Mouse (Mus musculus): ENCODE measurements around the gene Reep6. TPM values are rescaled to one million over a fixed set of nuclear protein-coding genes. Genes with fewer than 3 reads are reported as not detected.
A peak's percentile ranks its signal among the peaks of the same experiment; 100 is the strongest.
"Not testable (repeated sequence)": the region's sequence is repeated elsewhere in the genome, so short reads cannot be mapped to it uniquely, and the experiment has no call there.

Reep6 gene
- polyA plus RNA-seq, 1 experiment from 2014 or later = 102 TPM

- peak overlapping the region; percentile 95 for H3K27ac ChIP-seq (ENCODE audit: low read length)
- peaks cover 45% of the 10 kb centered on the region for H3K27me3 ChIP-seq (ENCODE audit: control insufficient read depth, insufficient read depth, low read depth, low read length)
Observed at GRCm38 (mm10) chr10:80343425-80343895, 13.7 kb downstream of the Reep6 start.

GRCm38 (mm10) chr10:80344131-80344661 is 14.4 kb downstream of the Reep6 start:
- H3K27ac ChIP-seq (ENCODE audit: low read length) = peak overlapping the region; percentile 95
- H3K9ac ChIP-seq (ENCODE audit: low read depth, low read length) = peak overlapping the region; percentile 62
- peak overlapping the region; percentile 71 for H3K4me2 ChIP-seq (ENCODE audit: low read depth, low read length)
- no peaks in the 10 kb centered on the region for H3K36me3 ChIP-seq (ENCODE audit: control insufficient read depth, insufficient read depth)
- 7% methylated on average over 9 of the region's 9 CpGs for WGBS (ENCODE audit: insufficient replicate concordance)
- ATAC-seq (ENCODE audit: low read depth) = peak; percentile 79
- H3K27me3 ChIP-seq (ENCODE audit: control insufficient read depth, insufficient read depth, low read depth, low read length) = peaks cover 52% of the 10 kb centered on the region
- H3K4me3 ChIP-seq (ENCODE audit: low read depth, low read length) = peak overlapping the region; percentile 50
- peaks cover 77% of the 10 kb centered on the region for H3K4me1 ChIP-seq (ENCODE audit: control insufficient read depth, low read depth, low read length)
- H3K9me3 ChIP-seq (replicated peaks; ENCODE audit: control insufficient read depth, low read length) = no peaks in the 10 kb centered on the region

More at GRCm38 (mm10) chr10:80343425-80343895, 13.7 kb downstream of the Reep6 start:
- ATAC-seq (ENCODE audit: low read depth) = no peak
- no peaks in the 10 kb centered on the region for H3K36me3 ChIP-seq (ENCODE audit: control insufficient read depth, insufficient read depth)
- WGBS (ENCODE audit: insufficient replicate concordance) = 17% methylated on average over 13 of the region's 13 CpGs
- peak overlapping the region; percentile 71 for H3K4me2 ChIP-seq (ENCODE audit: low read depth, low read length)
- peak overlapping the region; percentile 56 for H3K9ac ChIP-seq (ENCODE audit: low read depth, low read length)
- no peaks in the 10 kb centered on the region for H3K9me3 ChIP-seq (replicated peaks; ENCODE audit: control insufficient read depth, low read length)
- peaks cover 75% of the 10 kb centered on the region for H3K4me1 ChIP-seq (ENCODE audit: control insufficient read depth, low read depth, low read length)
- peak overlapping the region; percentile 50 for H3K4me3 ChIP-seq (ENCODE audit: low read depth, low read length)

- peak overlapping the region; percentile 62 for H3K9ac ChIP-seq (ENCODE audit: low read depth, low read length)
- H3K9me3 ChIP-seq (replicated peaks; ENCODE audit: control insufficient read depth, low read length) = no peaks in the 10 kb centered on the region
- ATAC-seq (ENCODE audit: low read depth) = peak; percentile 39
- H3K4me1 ChIP-seq (ENCODE audit: control insufficient read depth, low read depth, low read length) = peaks cover 73% of the 10 kb centered on the region
- H3K27me3 ChIP-seq (ENCODE audit: control insufficient read depth, insufficient read depth, low read depth, low read length) = peaks cover 61% of the 10 kb centered on the region
- peak overlapping the region; percentile 50 for H3K4me3 ChIP-seq (ENCODE audit: low read depth, low read length)
- WGBS (ENCODE audit: insufficient replicate concordance) = 2% methylated on average over 15 of the region's 16 CpGs
- peak overlapping the region; percentile 95 for H3K27ac ChIP-seq (ENCODE audit: low read length)
- peak overlapping the region; percentile 71 for H3K4me2 ChIP-seq (ENCODE audit: low read depth, low read length)
- no peaks in the 10 kb centered on the region for H3K36me3 ChIP-seq (ENCODE audit: control insufficient read depth, insufficient read depth)
Observed at GRCm38 (mm10) chr10:80345122-80345521, 15.4 kb downstream of the Reep6 start.

- ATAC-seq (ENCODE audit: low read depth) = not testable (repeated sequence)
- Histone ChIP-seq H3K4me1 (ENCODE audit: control insufficient read depth, low read depth, low read length) (peaks cover 66% of the 10 kb centered on the region), H3K27me3 (ENCODE audit: control insufficient read depth, insufficient read depth, low read depth, low read length) (peaks cover 59% of the 10 kb centered on the region)
Observed at GRCm38 (mm10) chr10:80345929-80346328, 16.2 kb downstream of the Reep6 start.

GRCm38 (mm10) chr10:80347514-80347967 is 17.8 kb downstream of the Reep6 start:
- H3K27ac ChIP-seq (ENCODE audit: low read length) = no peak overlapping the region
- peaks cover 50% of the 10 kb centered on the region for H3K4me1 ChIP-seq (ENCODE audit: control insufficient read depth, low read depth, low read length)
- peak overlapping the region; percentile 52 for H3K9ac ChIP-seq (ENCODE audit: low read depth, low read length)
- peaks cover 54% of the 10 kb centered on the region for H3K27me3 ChIP-seq (ENCODE audit: control insufficient read depth, insufficient read depth, low read depth, low read length)
- no peaks in the 10 kb centered on the region for H3K9me3 ChIP-seq (replicated peaks; ENCODE audit: control insufficient read depth, low read length)
- 10% methylated on average over 17 of the region's 17 CpGs for WGBS (ENCODE audit: insufficient replicate concordance)
- no peaks in the 10 kb centered on the region for H3K36me3 ChIP-seq (ENCODE audit: control insufficient read depth, insufficient read depth)
- peak overlapping the region; percentile 83 for H3K4me2 ChIP-seq (ENCODE audit: low read depth, low read length)
- H3K4me3 ChIP-seq (ENCODE audit: low read depth, low read length) = peak overlapping the region; percentile 57
- no peak for ATAC-seq (ENCODE audit: low read depth)

More at GRCm38 (mm10) chr10:80345929-80346328, 16.2 kb downstream of the Reep6 start:
- not testable (repeated sequence) for H3K36me3 ChIP-seq (ENCODE audit: control insufficient read depth, insufficient read depth); H3K9me3 ChIP-seq (replicated peaks; ENCODE audit: control insufficient read depth, low read length); H3K4me3 ChIP-seq (ENCODE audit: low read depth, low read length); H3K27ac ChIP-seq (ENCODE audit: low read length); H3K9ac ChIP-seq (ENCODE audit: low read depth, low read length)
- H3K4me2 ChIP-seq (ENCODE audit: low read depth, low read length) = peak overlapping the region; percentile 71; the same call in 1 of the 2 replicates
- WGBS (ENCODE audit: insufficient replicate concordance) = 81% methylated on average over 5 of the region's 6 CpGs

- Histone ChIP-seq H3K9ac (ENCODE audit: low read depth, low read length) (peak within 1 kb of the TSS; percentile 52), H3K4me3 (ENCODE audit: low read depth, low read length) (peak within 1 kb of the TSS; percentile 57), H3K9me3 (replicated peaks; ENCODE audit: control insufficient read depth, low read length) (no peaks in the 10 kb centered on the region), H3K27me3 (ENCODE audit: control insufficient read depth, insufficient read depth, low read depth, low read length) (peaks cover 53% of the 10 kb centered on the region), H3K4me1 (ENCODE audit: control insufficient read depth, low read depth, low read length) (peaks cover 42% of the 10 kb centered on the region), H3K36me3 (ENCODE audit: control insufficient read depth, insufficient read depth) (no peaks in the 10 kb centered on the region), H3K27ac (ENCODE audit: low read length) (no peak within 1 kb of the TSS), H3K4me2 (ENCODE audit: low read depth, low read length) (peak within 1 kb of the TSS; percentile 83)
- WGBS (ENCODE audit: insufficient replicate concordance) = 2% methylated on average over 42 of the region's 42 CpGs
- peak; percentile 25 for ATAC-seq (ENCODE audit: low read depth)
Observed at GRCm38 (mm10) chr10:80348244-80348781, 18.6 kb downstream of the Reep6 start, which contains the start of gene Adamtsl5. Gene Adamtsl5, minus strand, starts transcription at chr10:80348412.

- WGBS (ENCODE audit: insufficient replicate concordance) = 19% methylated on average over 26 of the region's 26 CpGs
- Histone ChIP-seq H3K9me3 (replicated peaks; ENCODE audit: control insufficient read depth, low read length) (no peaks in the 10 kb centered on the region), H3K36me3 (ENCODE audit: control insufficient read depth, insufficient read depth) (no peaks in the 10 kb centered on the region), H3K27ac (ENCODE audit: low read length) (no peak overlapping the region), H3K27me3 (ENCODE audit: control insufficient read depth, insufficient read depth, low read depth, low read length) (peaks cover 57% of the 10 kb centered on the region), H3K9ac (ENCODE audit: low read depth, low read length) (no peak overlapping the region), H3K4me1 (ENCODE audit: control insufficient read depth, low read depth, low read length) (peaks cover 36% of the 10 kb centered on the region), H3K4me3 (ENCODE audit: low read depth, low read length) (no peak overlapping the region), H3K4me2 (ENCODE audit: low read depth, low read length) (no peak overlapping the region)
- no peak for ATAC-seq (ENCODE audit: low read depth)
Observed at GRCm38 (mm10) chr10:80348981-80349380, 19.2 kb downstream of the Reep6 start.

- no peaks in the 10 kb centered on the region for H3K36me3 ChIP-seq (ENCODE audit: control insufficient read depth, insufficient read depth)
- H3K4me3 ChIP-seq (ENCODE audit: low read depth, low read length) = no peak overlapping the region
- no peak overlapping the region for H3K27ac ChIP-seq (ENCODE audit: low read length)
- no peak overlapping the region for H3K4me2 ChIP-seq (ENCODE audit: low read depth, low read length)
- 1% methylated on average over 7 of the region's 7 CpGs for WGBS (ENCODE audit: insufficient replicate concordance)
- no peak overlapping the region for H3K9ac ChIP-seq (ENCODE audit: low read depth, low read length)
- H3K4me1 ChIP-seq (ENCODE audit: control insufficient read depth, low read depth, low read length) = peaks cover 23% of the 10 kb centered on the region
- H3K9me3 ChIP-seq (replicated peaks; ENCODE audit: control insufficient read depth, low read length) = no peaks in the 10 kb centered on the region
- ATAC-seq (ENCODE audit: low read depth) = peak; percentile 66
- peaks cover 69% of the 10 kb centered on the region for H3K27me3 ChIP-seq (ENCODE audit: control insufficient read depth, insufficient read depth, low read depth, low read length)
Observed at GRCm38 (mm10) chr10:80350292-80350691, 20.5 kb downstream of the Reep6 start.

GRCm38 (mm10) chr10:80351896-80352295 is 22.1 kb downstream of the Reep6 start:
- Histone ChIP-seq H3K27ac (ENCODE audit: low read length) (no peak overlapping the region), H3K9me3 (replicated peaks; ENCODE audit: control insufficient read depth, low read length) (no peaks in the 10 kb centered on the region), H3K9ac (ENCODE audit: low read depth, low read length) (no peak overlapping the region), H3K4me3 (ENCODE audit: low read depth, low read length) (no peak overlapping the region), H3K27me3 (ENCODE audit: control insufficient read depth, insufficient read depth, low read depth, low read length) (peaks cover 85% of the 10 kb centered on the region), H3K4me1 (ENCODE audit: control insufficient read depth, low read depth, low read length) (peaks cover 21% of the 10 kb centered on the region), H3K4me2 (ENCODE audit: low read depth, low read length) (no peak overlapping the region), H3K36me3 (ENCODE audit: control insufficient read depth, insufficient read depth) (no peaks in the 10 kb centered on the region)
- ATAC-seq (ENCODE audit: low read depth) = no peak
- 15% methylated on average over 11 of the region's 11 CpGs for WGBS (ENCODE audit: insufficient replicate concordance)
